Mouse (Mus musculus): ENCODE data around the gene Mrps2. TPM values are rescaled to one million over a fixed set of nuclear protein-coding genes. Genes with fewer than 3 reads are reported as not detected.

Gene Mrps2
- polyA plus RNA-seq, 1 experiment = 23.7 TPM

GRCm38 (mm10) chr2:28513431-28514370 lies 45.8 kb downstream of the Mrps2 start:
- TF ChIP-seq CTCF (IDR thresholded peaks at IDR 0.05; ENCODE audit: low read depth, low read length) (0 out of 2 replicates have a peak, but pooled peaks have one; percentile 15), POLR2A (IDR thresholded peaks at IDR 0.05; ENCODE audit: borderline replicate concordance, low read depth, low read length) (no peak)
- Histone ChIP-seq H3K4me1 (ENCODE audit: control insufficient read depth, insufficient read depth, low read length) (peaks cover 15% of the 10 kb centered on the region), H3K27ac (ENCODE audit: insufficient read depth, low read depth, low read length) (no peak overlapping the region), H3K4me3 (ENCODE audit: insufficient read depth, low read length) (peak overlapping the region; percentile 79)

GRCm38 (mm10) chr2:28514489-28514888 lies 46.6 kb downstream of the Mrps2 start:
- Histone ChIP-seq H3K27ac (ENCODE audit: insufficient read depth, low read depth, low read length) (no peak overlapping the region), H3K4me1 (ENCODE audit: control insufficient read depth, insufficient read depth, low read length) (peaks cover 15% of the 10 kb centered on the region), H3K4me3 (ENCODE audit: insufficient read depth, low read length) (peak overlapping the region; percentile 79)
- TF ChIP-seq CTCF (IDR thresholded peaks at IDR 0.05; ENCODE audit: low read depth, low read length) (peak; percentile 91), POLR2A (IDR thresholded peaks at IDR 0.05; ENCODE audit: borderline replicate concordance, low read depth, low read length) (no peak)

- no peak overlapping the region for H3K27ac ChIP-seq (ENCODE audit: insufficient read depth, low read depth, low read length)
- H3K4me1 ChIP-seq (ENCODE audit: control insufficient read depth, insufficient read depth, low read length) = peaks cover 29% of the 10 kb centered on the region
- H3K4me3 ChIP-seq (ENCODE audit: insufficient read depth, low read length) = no peak overlapping the region
- TF ChIP-seq POLR2A (IDR thresholded peaks at IDR 0.05; ENCODE audit: borderline replicate concordance, low read depth, low read length) = no peak
- peak; percentile 95 for TF ChIP-seq CTCF (IDR thresholded peaks at IDR 0.05; ENCODE audit: low read depth, low read length)
Observed at GRCm38 (mm10) chr2:28517206-28517909, 49.5 kb downstream of the Mrps2 start.

GRCm38 (mm10) chr2:28518231-28518630 lies 50.4 kb downstream of the Mrps2 start:
- Histone ChIP-seq H3K4me1 (ENCODE audit: control insufficient read depth, insufficient read depth, low read length) (peaks cover 34% of the 10 kb centered on the region), H3K27ac (ENCODE audit: insufficient read depth, low read depth, low read length) (no peak overlapping the region), H3K4me3 (ENCODE audit: insufficient read depth, low read length) (no peak overlapping the region)
- TF ChIP-seq POLR2A (IDR thresholded peaks at IDR 0.05; ENCODE audit: borderline replicate concordance, low read depth, low read length) = no peak
- TF ChIP-seq CTCF (IDR thresholded peaks at IDR 0.05; ENCODE audit: low read depth, low read length) = no peak

GRCm38 (mm10) chr2:28520581-28520980 lies 52.7 kb downstream of the Mrps2 start:
- Histone ChIP-seq H3K4me1 (ENCODE audit: control insufficient read depth, insufficient read depth, low read length) (peaks cover 47% of the 10 kb centered on the region), H3K27ac (ENCODE audit: insufficient read depth, low read depth, low read length) (no peak overlapping the region), H3K4me3 (ENCODE audit: insufficient read depth, low read length) (no peak overlapping the region)
- TF ChIP-seq CTCF (IDR thresholded peaks at IDR 0.05; ENCODE audit: low read depth, low read length) = no peak
- no peak for TF ChIP-seq POLR2A (IDR thresholded peaks at IDR 0.05; ENCODE audit: borderline replicate concordance, low read depth, low read length)

Other genes starting within 250 kb of the Mrps2 start
- gene Ppp1r26, start 21.3 kb upstream of the Mrps2 start, polyA plus RNA-seq (2012; ENCODE audit: insufficient read depth, insufficient read length, missing spikeins) = 0.40 and 0.60 TPM in 2 replicates
- not detected in 2 replicates for gene 1700007K13Rik, start 1.7 kb upstream of the Mrps2 start, polyA plus RNA-seq (2012; ENCODE audit: insufficient read depth, insufficient read length, missing spikeins)
- gene Gbgt1, start 28.8 kb downstream of the Mrps2 start, polyA plus RNA-seq (2012; ENCODE audit: insufficient read depth, insufficient read length, missing spikeins) = 16.0 and 18.4 TPM in 2 replicates
- 5.1 and 8.2 TPM in 2 replicates for gene Gm10134, start 38.0 kb downstream of the Mrps2 start, polyA plus RNA-seq (2012; ENCODE audit: insufficient read depth, insufficient read length, missing spikeins)
- 30.6 and 37.0 TPM in 2 replicates for gene Ralgds, start 45.1 kb downstream of the Mrps2 start, polyA plus RNA-seq (2012; ENCODE audit: insufficient read depth, insufficient read length, missing spikeins)
- gene Cel, start 95.3 kb downstream of the Mrps2 start, polyA plus RNA-seq (2012; ENCODE audit: insufficient read depth, insufficient read length, missing spikeins) = not detected in 2 replicates
- 11.3 and 12.9 TPM in 2 replicates for gene Gtf3c5, start 115.7 kb downstream of the Mrps2 start, polyA plus RNA-seq (2012; ENCODE audit: insufficient read depth, insufficient read length, missing spikeins)
- gene Gfi1b, start 153.9 kb downstream of the Mrps2 start, polyA plus RNA-seq (2012; ENCODE audit: insufficient read depth, insufficient read length, missing spikeins) = 0.55 TPM in 1 of 2 replicates, not detected in the other
- gene Tsc1, start 173.2 kb downstream of the Mrps2 start, polyA plus RNA-seq (2012; ENCODE audit: insufficient read depth, insufficient read length, missing spikeins) = 19.0 and 21.4 TPM in 2 replicates
- 4.8 and 5.9 TPM in 2 replicates for gene Spaca9, start 231.7 kb downstream of the Mrps2 start, polyA plus RNA-seq (2012; ENCODE audit: insufficient read depth, insufficient read length, missing spikeins)
- gene Ak8, start 232.1 kb downstream of the Mrps2 start, polyA plus RNA-seq (2012; ENCODE audit: insufficient read depth, insufficient read length, missing spikeins) = 2.5 and 2.6 TPM in 2 replicates